Mouse (Mus musculus) heart, embryonic 12.5 days (tissue): ENCODE measurements at regions not wholly inside any gene's neighbourhood (a gene's known extent, or its start where the extent isn't known, plus 50 kb on each side); places are given as distances from the start of the nearest gene placed in this dataset.
"Not testable (repeated sequence)": the region's sequence is repeated elsewhere in the genome, so short reads cannot be mapped to it uniquely, and the experiment has no call there.

Experiments used
- ATAC-seq: fragments of 200-750 bp; cut with Nextera tagmentation; 2 replicates; pipeline ENCODE4 v1.8.0; 2017; ENCODE audit warnings: moderate TSS enrichment, moderate library complexity; ENCODE audit not compliant: insufficient number of reproducible peaks, low FRiP score
- H3K27ac ChIP-seq: fragments of 300-500 bp; sonication (generic); 2 replicates; pipeline ENCODE4 v1.5.1; 2016; ENCODE audit warnings: mild to moderate bottlenecking, moderate library complexity; ENCODE audit not compliant: poor library complexity, severe bottlenecking
- H3K27me3 ChIP-seq: fragments of 300-500 bp; sonication (generic); replicated peaks from 2 replicates; pipeline ENCODE4 v1.6.1; 2016; ENCODE audit warnings: mild to moderate bottlenecking, moderate library complexity
- H3K36me3 ChIP-seq: fragments of 300-500 bp; sonication (generic); 2 replicates; pipeline ENCODE4 v1.6.1; 2016; ENCODE audit warnings: mild to moderate bottlenecking, moderate library complexity
- H3K4me1 ChIP-seq: fragments of 300-500 bp; sonication (generic); replicated peaks from 2 replicates; pipeline ENCODE4 v1.6.1; 2016; ENCODE audit warnings: mild to moderate bottlenecking
- H3K4me2 ChIP-seq: fragments of 300-500 bp; sonication (generic); 2 replicates; pipeline ENCODE4 v1.6.1; 2016; ENCODE audit warnings: mild to moderate bottlenecking, moderate library complexity
- H3K4me3 ChIP-seq: fragments of 300-500 bp; sonication (generic); 2 replicates; pipeline ENCODE4 v1.5.1; 2016; ENCODE audit warnings: mild to moderate bottlenecking
- H3K9ac ChIP-seq: fragments of 300-500 bp; sonication (generic); 2 replicates; pipeline ENCODE4 v1.6.1; 2016; ENCODE audit warnings: mild to moderate bottlenecking, moderate library complexity
- H3K9me3 ChIP-seq: fragments of 300-500 bp; sonication (generic); replicated peaks from 2 replicates; pipeline ENCODE4 v1.6.1; 2016; ENCODE audit warnings: mild to moderate bottlenecking, moderate library complexity
- WGBS: fragments of 180-500 bp; shearing (Covaris S2); methylation state at CpG from one replicate; pipeline ENCODE4 v1.1.7; 2016; 5-methylcytosine and 5-hydroxymethylcytosine counted together

GRCm38 (mm10) chr10:57040201-57040600 lies 446.0 kb upstream of the Hsf2 start:
- no peak overlapping the region for H3K9ac ChIP-seq
- no peak overlapping the region for H3K4me2 ChIP-seq
- H3K4me1 ChIP-seq: no peaks in the 10 kb centered on the region
- ATAC-seq: no peak
- H3K27me3 ChIP-seq: no peaks in the 10 kb centered on the region
- no peaks in the 10 kb centered on the region for H3K9me3 ChIP-seq
- no peak overlapping the region for H3K27ac ChIP-seq
- H3K4me3 ChIP-seq: no peak overlapping the region
- H3K36me3 ChIP-seq: no peaks in the 10 kb centered on the region
- 58% methylated on average over 5 of the region's 5 CpGs for WGBS

GRCm38 (mm10) chr10:57046021-57046420 lies 440.2 kb upstream of the Hsf2 start:
- no peak overlapping the region for H3K4me2 ChIP-seq
- H3K27ac ChIP-seq: no peak overlapping the region
- H3K9ac ChIP-seq: no peak overlapping the region
- no peaks in the 10 kb centered on the region for H3K27me3 ChIP-seq
- ATAC-seq: no peak
- 78% methylated on average over 2 of the region's 2 CpGs for WGBS
- H3K4me3 ChIP-seq: no peak overlapping the region
- no peaks in the 10 kb centered on the region for H3K9me3 ChIP-seq
- no peaks in the 10 kb centered on the region for H3K36me3 ChIP-seq
- no peaks in the 10 kb centered on the region for H3K4me1 ChIP-seq

GRCm38 (mm10) chr10:57046891-57047290 lies 439.3 kb upstream of the Hsf2 start:
- Histone ChIP-seq H3K27ac (no peak overlapping the region), H3K9me3 (no peaks in the 10 kb centered on the region), H3K4me3 (no peak overlapping the region), H3K36me3 (no peaks in the 10 kb centered on the region), H3K4me1 (no peaks in the 10 kb centered on the region), H3K9ac (no peak overlapping the region), H3K4me2 (no peak overlapping the region), H3K27me3 (no peaks in the 10 kb centered on the region)
- 66% methylated on average over 2 of the region's 2 CpGs for WGBS
- ATAC-seq: no peak

GRCm38 (mm10) chr10:57047719-57048118 lies 438.5 kb upstream of the Hsf2 start:
- no peak overlapping the region for H3K9ac ChIP-seq
- H3K36me3 ChIP-seq: no peaks in the 10 kb centered on the region
- H3K4me3 ChIP-seq: no peak overlapping the region
- H3K27me3 ChIP-seq: no peaks in the 10 kb centered on the region
- H3K4me2 ChIP-seq: no peak overlapping the region
- H3K4me1 ChIP-seq: no peaks in the 10 kb centered on the region
- H3K9me3 ChIP-seq: no peaks in the 10 kb centered on the region
- H3K27ac ChIP-seq: no peak overlapping the region
- ATAC-seq: no peak

GRCm38 (mm10) chr10:57053375-57053774 lies 432.8 kb upstream of the Hsf2 start:
- H3K9ac ChIP-seq, H3K4me1 ChIP-seq, H3K4me2 ChIP-seq, H3K36me3 ChIP-seq, H3K4me3 ChIP-seq, H3K9me3 ChIP-seq, ATAC-seq, H3K27ac ChIP-seq, H3K27me3 ChIP-seq: not testable (repeated sequence)
- WGBS: 85% methylated on average over 2 of the region's 2 CpGs

- H3K4me3 ChIP-seq: no peak overlapping the region
- H3K4me1 ChIP-seq: no peaks in the 10 kb centered on the region
- no peaks in the 10 kb centered on the region for H3K36me3 ChIP-seq
- no peak for ATAC-seq
- no peak overlapping the region for H3K27ac ChIP-seq
- no peaks in the 10 kb centered on the region for H3K9me3 ChIP-seq
- H3K4me2 ChIP-seq: no peak overlapping the region
- H3K27me3 ChIP-seq: no peaks in the 10 kb centered on the region
- no peak overlapping the region for H3K9ac ChIP-seq
- 83% methylated on average over 2 of the region's 2 CpGs for WGBS
These were observed 396.1 kb upstream of the Hsf2 start for GRCm38 (mm10) chr10:57090131-57090530.

GRCm38 (mm10) chr10:57095920-57096319 lies 390.3 kb upstream of the Hsf2 start:
- Histone ChIP-seq H3K27me3 (no peaks in the 10 kb centered on the region), H3K4me3 (no peak overlapping the region), H3K9me3 (no peaks in the 10 kb centered on the region), H3K36me3 (no peaks in the 10 kb centered on the region), H3K4me1 (no peaks in the 10 kb centered on the region), H3K4me2 (no peak overlapping the region), H3K27ac (no peak overlapping the region), H3K9ac (no peak overlapping the region)
- WGBS: 78% methylated on average over 3 of the region's 3 CpGs
- no peak for ATAC-seq

GRCm38 (mm10) chr10:57113359-57113758 lies 372.8 kb upstream of the Hsf2 start:
- Histone ChIP-seq H3K9me3 (no peaks in the 10 kb centered on the region), H3K27me3 (no peaks in the 10 kb centered on the region), H3K9ac (no peak overlapping the region), H3K4me2 (no peak overlapping the region), H3K27ac (peak overlapping the region; percentile 87), H3K36me3 (no peaks in the 10 kb centered on the region), H3K4me3 (no peak overlapping the region), H3K4me1 (0 out of 2 replicates have a peak, but pooled peaks cover 3% of the 10 kb centered on the region)
- peak; percentile 60; the same call in 1 of the 2 replicates for ATAC-seq
- 44% methylated on average over 2 of the region's 2 CpGs for WGBS

GRCm38 (mm10) chr10:57114696-57115271 lies 371.4 kb upstream of the Hsf2 start:
- WGBS: 39% methylated on average over 8 of the region's 8 CpGs
- H3K36me3 ChIP-seq: no peaks in the 10 kb centered on the region
- peak; percentile 80 for ATAC-seq

GRCm38 (mm10) chr10:57121514-57121913 lies 364.7 kb upstream of the Hsf2 start:
- H3K4me1 ChIP-seq: no peaks in the 10 kb centered on the region
- WGBS: 76% methylated on average over 1 of the region's 1 CpGs
- H3K9me3 ChIP-seq: no peaks in the 10 kb centered on the region
- no peak for ATAC-seq
- H3K27me3 ChIP-seq: no peaks in the 10 kb centered on the region
- H3K36me3 ChIP-seq: no peaks in the 10 kb centered on the region
- no peak overlapping the region for H3K9ac ChIP-seq
- H3K4me2 ChIP-seq: no peak overlapping the region
- H3K27ac ChIP-seq: no peak overlapping the region
- no peak overlapping the region for H3K4me3 ChIP-seq

More at GRCm38 (mm10) chr10:57114696-57115271, 371.4 kb upstream of the Hsf2 start:
- Histone ChIP-seq H3K4me2 (no peak overlapping the region), H3K27me3 (no peaks in the 10 kb centered on the region), H3K9me3 (no peaks in the 10 kb centered on the region), H3K9ac (no peak overlapping the region), H3K4me3 (no peak overlapping the region), H3K27ac (no peak overlapping the region), H3K4me1 (0 out of 2 replicates have a peak, but pooled peaks cover 3% of the 10 kb centered on the region)

GRCm38 (mm10) chr10:57127185-57127584 lies 359.0 kb upstream of the Hsf2 start:
- H3K4me3 ChIP-seq: no peak overlapping the region
- H3K9me3 ChIP-seq: no peaks in the 10 kb centered on the region
- no peaks in the 10 kb centered on the region for H3K36me3 ChIP-seq
- H3K27me3 ChIP-seq: no peaks in the 10 kb centered on the region
- no peak overlapping the region for H3K4me2 ChIP-seq
- ATAC-seq: no peak
- no peaks in the 10 kb centered on the region for H3K4me1 ChIP-seq
- WGBS: 76% methylated on average over 3 of the region's 3 CpGs
- H3K27ac ChIP-seq: no peak overlapping the region
- no peak overlapping the region for H3K9ac ChIP-seq

GRCm38 (mm10) chr10:57156426-57156825 lies 329.8 kb upstream of the Hsf2 start:
- WGBS: 77% methylated on average over 4 of the region's 4 CpGs
- H3K4me2 ChIP-seq: no peak overlapping the region
- H3K9ac ChIP-seq: no peak overlapping the region
- H3K4me3 ChIP-seq: no peak overlapping the region
- H3K36me3 ChIP-seq: no peaks in the 10 kb centered on the region
- no peaks in the 10 kb centered on the region for H3K9me3 ChIP-seq
- H3K27me3 ChIP-seq: no peaks in the 10 kb centered on the region
- H3K27ac ChIP-seq: no peak overlapping the region
- no peak for ATAC-seq
- H3K4me1 ChIP-seq: no peaks in the 10 kb centered on the region
